Mouse (Mus musculus) G1E (cell line): ENCODE measurements around the gene Gm12830. TPM values are rescaled to one million over a fixed set of nuclear protein-coding genes. Genes with fewer than 3 reads are reported as not detected.

Experiments
- ATAC-seq: 2 replicates; pipeline ENCODE4 v1.8.0; 2016; ENCODE audit warnings: mild to moderate bottlenecking; ENCODE audit not compliant: insufficient number of reproducible peaks, poor library complexity, low FRiP score, severe bottlenecking; ENCODE audit errors: extremely low read depth
- DNase-seq: peaks from one replicate; pipeline ENCODE4 v3.0.0; 2012; ENCODE audit warnings: low spot score
- H3K27me3 ChIP-seq: 2 replicates; pipeline ENCODE4 v1.6.1; 2012; ENCODE audit warnings: mild to moderate bottlenecking, low read length, inconsistent platforms; ENCODE audit not compliant: insufficient read depth
- H3K36me3 ChIP-seq: replicated peaks from 2 replicates; pipeline ENCODE3; 2012; ENCODE audit warnings: mild to moderate bottlenecking, inconsistent platforms
- H3K4me1 ChIP-seq: 2 replicates; pipeline ENCODE4 v1.6.1; 2012; ENCODE audit warnings: low read depth, low read length, inconsistent platforms, mixed read lengths; ENCODE audit not compliant: insufficient read depth
- H3K4me3 ChIP-seq: 2 replicates; pipeline ENCODE4 v1.5.1; 2012; ENCODE audit warnings: low read depth, mild to moderate bottlenecking, inconsistent platforms, low read length, moderate library complexity, mixed read lengths
- H3K9me3 ChIP-seq: replicated peaks from 2 replicates; pipeline ENCODE4 v1.6.1; 2012; ENCODE audit warnings: inconsistent platforms
- CTCF ChIP-seq: IDR thresholded peaks from 2 replicates; pipeline ENCODE4 v1.5.1; 2012; ENCODE audit warnings: low read depth, low read length, inconsistent platforms, mixed read lengths
- GATA1 ChIP-seq: IDR thresholded peaks from 2 replicates; pipeline ENCODE4 v1.6.1; 2012; ENCODE audit warnings: borderline replicate concordance, low read length, inconsistent platforms, mixed read lengths
- GATA2 ChIP-seq: IDR thresholded peaks from 2 replicates; pipeline ENCODE4 v1.6.1; 2012; ENCODE audit warnings: low read depth, low read length, inconsistent platforms, borderline replicate concordance
- POLR2AphosphoS5 ChIP-seq: IDR thresholded peaks from 2 replicates; pipeline ENCODE4 v1.6.1; 2012; ENCODE audit warnings: low read depth, low read length, inconsistent platforms; ENCODE audit not compliant: insufficient replicate concordance
- TAL1 ChIP-seq: conservative IDR thresholded peaks from 2 replicates; pipeline ENCODE4 v1.6.1; 2012; ENCODE audit warnings: low read depth, low read length, inconsistent platforms, mixed read lengths
- polyA plus RNA-seq: library from polyadenylated mRNA; stranded (reverse); fragments of >175 nt; gene quantifications from 2 replicates; pipeline ENCODE4 v1.2.3, GENCODE M21; 2012
- total RNA-seq, 2 experiments: library from RNA; stranded (forward) in 1 of 2; stranded (reverse) in 1 of 2; fragments of 200-1000 nt in 1 of 2; fragments of >200 nt in 1 of 2; fragmentation: Nextera tagmentation in 1 of 2; gene quantifications; 2 replicates each; pipeline ENCODE4 v1.2.3; 2014 to 2017

Gene Gm12830
- total and polyA plus RNA-seq, 3 experiments, result 0.05 TPM; not detected in 2

DNA sequence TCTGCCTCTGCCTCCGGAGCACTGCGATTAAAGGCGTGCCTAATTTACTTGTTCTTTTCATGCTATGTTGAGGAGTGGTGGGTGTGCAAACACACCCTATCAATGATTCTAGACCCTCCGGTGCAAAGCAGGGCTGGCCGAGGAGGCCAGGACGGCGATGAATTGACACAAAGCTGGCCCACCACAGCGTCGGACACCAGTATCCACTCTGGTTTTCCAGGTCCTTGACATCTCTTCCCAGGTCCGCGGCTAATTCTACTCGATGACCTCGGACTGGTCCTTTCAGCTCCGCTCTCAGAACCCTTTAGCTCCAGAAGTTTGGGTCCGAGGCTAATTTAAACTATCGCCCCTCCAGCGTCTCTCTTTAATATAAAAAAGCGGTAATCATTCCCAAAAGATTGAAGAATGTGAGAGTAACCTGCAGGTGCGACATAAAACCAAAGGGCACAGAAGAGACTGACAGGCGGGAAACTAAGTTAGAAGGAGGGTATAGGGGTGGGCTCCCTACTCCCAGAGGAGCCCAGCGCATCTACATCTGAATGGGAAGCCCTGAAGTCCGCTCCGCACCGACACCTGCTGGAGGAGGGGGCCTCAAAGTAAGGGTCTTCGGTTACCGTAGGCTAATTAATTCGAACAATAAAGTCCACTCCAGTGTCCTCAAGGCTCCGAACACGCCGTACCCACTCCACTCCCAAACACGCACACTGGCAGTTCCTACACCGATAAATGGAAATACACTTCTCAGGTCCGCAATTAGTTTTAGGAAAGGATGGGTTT is 79.5 kb downstream of the Gm12830 start:
- no peak for TF ChIP-seq GATA1
- TF ChIP-seq GATA2, result no peak
- no peak for TF ChIP-seq CTCF
- TF ChIP-seq TAL1, result no peak
- TF ChIP-seq POLR2AphosphoS5, result no peak
- H3K4me1 ChIP-seq, result no peaks in the 10 kb centered on the region
- ATAC-seq, result no peak
- no peak for DNase-seq
- peaks cover 13% of the 10 kb centered on the region; the same call in 1 of the 2 replicates for H3K27me3 ChIP-seq
- no peaks in the 10 kb centered on the region; the same call in 1 of the 2 replicates for H3K9me3 ChIP-seq
- H3K4me3 ChIP-seq, result no peak overlapping the region
- H3K36me3 ChIP-seq, result no peaks in the 10 kb centered on the region

DNA sequence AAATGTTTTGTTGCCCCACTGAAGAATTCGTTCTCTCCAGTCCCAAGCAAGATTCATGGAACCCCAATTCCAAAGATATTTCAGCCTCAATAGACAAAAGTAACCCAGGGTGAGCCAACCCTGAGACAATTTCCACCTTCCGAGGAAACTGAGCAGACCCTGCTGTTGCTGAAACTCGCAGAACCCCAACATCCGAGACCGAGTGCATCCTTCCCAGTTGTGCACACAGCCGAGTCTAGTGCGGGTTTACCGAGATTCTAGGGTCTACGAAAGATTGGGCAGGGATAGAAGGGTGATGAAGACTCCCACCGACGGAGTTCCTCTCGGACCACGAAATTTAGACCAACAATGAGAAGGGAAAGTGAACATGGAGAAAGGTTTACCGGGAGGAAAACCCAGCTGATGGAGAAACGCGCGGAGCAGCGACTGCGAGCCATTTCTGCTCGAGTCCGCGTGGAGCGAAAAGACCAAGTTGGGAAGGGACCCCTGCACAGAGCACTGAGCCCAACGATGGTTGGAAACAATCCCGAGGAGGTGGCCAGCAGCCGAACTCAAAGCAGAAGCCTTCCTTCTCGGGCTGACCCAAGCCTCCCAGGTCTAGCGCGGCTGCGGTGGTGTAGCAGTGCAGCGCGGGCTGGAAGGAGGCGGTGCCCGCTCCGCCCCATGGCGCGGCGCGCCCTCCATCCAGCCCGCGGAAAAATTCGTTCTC is 80.3 kb downstream of the Gm12830 start:
- no peak for ATAC-seq
- peaks cover under 1% of the 10 kb centered on the region for H3K9me3 ChIP-seq
- H3K4me1 ChIP-seq, result no peaks in the 10 kb centered on the region
- no peaks in the 10 kb centered on the region for H3K36me3 ChIP-seq
- DNase-seq, result no peak
- TF ChIP-seq TAL1 (no peak), GATA2 (no peak), POLR2AphosphoS5 (no peak), CTCF (no peak), GATA1 (no peak)
- H3K27me3 ChIP-seq, result peaks cover 13% of the 10 kb centered on the region; the same call in 1 of the 2 replicates
- no peak overlapping the region for H3K4me3 ChIP-seq

DNA sequence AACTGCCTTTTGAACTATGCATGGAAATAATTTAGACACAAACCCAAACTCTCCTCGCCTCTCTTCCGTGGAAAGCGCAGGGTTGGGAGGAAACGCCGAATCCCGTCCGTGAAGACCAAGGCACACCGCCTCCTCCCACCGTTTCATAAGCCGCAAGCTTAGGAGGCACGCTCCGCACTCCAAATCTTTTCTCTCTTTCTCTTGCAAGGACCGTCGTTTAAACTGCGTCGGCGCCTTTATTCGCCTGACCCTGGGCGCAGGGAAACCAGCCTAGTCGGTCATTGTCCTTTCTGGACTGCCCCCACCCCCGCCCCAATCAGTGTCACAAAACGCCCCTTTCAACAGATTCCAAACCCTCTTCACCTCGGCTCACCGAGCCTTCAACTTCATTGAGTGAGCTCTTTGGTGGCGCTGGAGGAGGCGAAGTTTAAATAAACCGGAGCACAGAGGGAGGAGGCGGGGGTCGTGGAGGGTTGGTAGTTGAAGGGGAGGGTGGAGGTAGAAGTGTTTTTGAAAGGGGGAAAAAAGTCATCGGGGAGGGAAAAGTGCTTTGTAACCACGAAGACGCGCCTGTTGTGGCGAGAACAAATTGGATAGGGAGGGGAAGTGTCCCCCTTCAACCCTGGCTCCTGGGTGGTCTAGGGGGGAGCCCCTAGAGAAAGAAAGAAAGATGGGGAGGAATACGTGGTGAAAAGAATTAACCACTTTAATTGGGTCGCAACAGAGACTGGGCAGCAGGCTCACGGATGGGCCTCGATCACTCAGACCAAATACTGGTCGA is 81.3 kb downstream of the Gm12830 start:
- TF ChIP-seq GATA1 (no peak), GATA2 (no peak), CTCF (no peak), TAL1 (no peak), POLR2AphosphoS5 (no peak)
- Histone ChIP-seq H3K27me3 (peaks cover 17% of the 10 kb centered on the region; the same call in 1 of the 2 replicates), H3K4me1 (no peaks in the 10 kb centered on the region), H3K36me3 (no peaks in the 10 kb centered on the region), H3K4me3 (no peak overlapping the region), H3K9me3 (peaks cover 11% of the 10 kb centered on the region)
- no peak for ATAC-seq
- no peak for DNase-seq

DNA sequence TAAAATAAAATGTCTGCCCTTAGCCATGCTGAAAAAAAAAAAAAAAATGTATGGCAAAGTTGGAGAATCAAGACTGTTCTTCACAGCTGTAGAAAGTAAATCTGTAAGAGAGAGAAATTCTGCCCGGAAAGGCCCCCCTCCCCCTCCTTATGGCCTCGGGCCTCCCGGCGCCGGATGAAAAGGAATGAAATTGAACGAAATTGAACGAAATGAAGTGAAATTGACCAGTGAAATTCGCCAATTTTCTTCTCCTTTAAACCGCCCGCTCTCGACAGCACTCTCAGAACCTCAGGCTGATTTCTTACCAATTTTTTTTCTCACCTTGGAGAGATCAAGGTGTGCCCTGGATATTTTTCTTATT is 81.9 kb downstream of the Gm12830 start:
- no peaks in the 10 kb centered on the region for H3K36me3 ChIP-seq
- peaks cover 17% of the 10 kb centered on the region; the same call in 1 of the 2 replicates for H3K27me3 ChIP-seq
- H3K9me3 ChIP-seq, result peaks cover 17% of the 10 kb centered on the region
- ATAC-seq (no peak), DNase-seq (no peak)
- H3K4me1 ChIP-seq, result no peaks in the 10 kb centered on the region; the same call in 1 of the 2 replicates
- H3K4me3 ChIP-seq, result no peak overlapping the region
- no peak for TF ChIP-seq POLR2AphosphoS5
- no peak for TF ChIP-seq GATA2
- TF ChIP-seq TAL1, result no peak
- TF ChIP-seq CTCF, result no peak
- TF ChIP-seq GATA1, result no peak

DNA sequence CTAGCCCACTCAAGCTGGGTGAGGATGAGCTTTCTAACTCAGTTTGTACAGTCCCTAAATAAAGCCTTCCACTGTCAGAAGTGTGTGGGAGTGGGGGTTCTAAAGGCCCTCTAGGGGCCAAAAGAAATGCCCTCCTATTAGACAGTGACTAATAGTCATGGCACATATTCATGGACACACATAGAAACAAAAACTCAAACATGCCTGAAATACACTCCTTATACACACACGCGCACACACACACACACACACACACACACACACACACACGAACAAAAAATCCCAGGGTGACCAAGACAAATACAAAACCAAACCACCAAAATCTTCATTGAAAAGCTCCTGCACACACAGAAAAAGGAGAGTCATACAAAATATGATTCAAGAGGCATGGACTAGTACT is 84.0 kb downstream of the Gm12830 start:
- TF ChIP-seq GATA2, result no peak
- TF ChIP-seq CTCF, result no peak
- no peak for TF ChIP-seq POLR2AphosphoS5
- no peak for TF ChIP-seq TAL1
- no peak for TF ChIP-seq GATA1
- H3K4me3 ChIP-seq, result no peak overlapping the region
- ATAC-seq (no peak), DNase-seq (no peak)
- peaks cover 17% of the 10 kb centered on the region; the same call in 1 of the 2 replicates for H3K27me3 ChIP-seq
- peaks cover 8% of the 10 kb centered on the region for H3K4me1 ChIP-seq
- H3K36me3 ChIP-seq, result no peaks in the 10 kb centered on the region
- H3K9me3 ChIP-seq, result peaks cover 27% of the 10 kb centered on the region

Other genes starting within 250 kb of the Gm12830 start
- 0.38 TPM in 1 of 2 replicates, not detected in the other for gene Foxd2, start 87.2 kb downstream of the Gm12830 start, total RNA-seq (2014; fragmentation: Nextera tagmentation)
- gene Foxd2, start 87.2 kb downstream of the Gm12830 start, total RNA-seq (2017), result 0.60 and 0.81 TPM in 2 replicates
- gene Foxd2, start 87.2 kb downstream of the Gm12830 start, polyA plus RNA-seq, result 2.1 and 3.4 TPM in 2 replicates
- not detected in 2 replicates for gene Foxe3, start 104.3 kb downstream of the Gm12830 start, total RNA-seq (2014; fragmentation: Nextera tagmentation)
- not detected in 2 replicates for gene Foxe3, start 104.3 kb downstream of the Gm12830 start, total RNA-seq (2017)
- gene Foxe3, start 104.3 kb downstream of the Gm12830 start, polyA plus RNA-seq, result not detected in 2 replicates
- 27.8 and 47.3 TPM in 2 replicates for gene Cmpk1, start 165.5 kb downstream of the Gm12830 start, total RNA-seq (2014; fragmentation: Nextera tagmentation)
- gene Cmpk1, start 165.5 kb downstream of the Gm12830 start, total RNA-seq (2017), result 104 and 132 TPM in 2 replicates
- 39.9 TPM in 2 replicates for gene Cmpk1, start 165.5 kb downstream of the Gm12830 start, polyA plus RNA-seq
- gene Stil, start 178.4 kb downstream of the Gm12830 start, total RNA-seq (2014; fragmentation: Nextera tagmentation), result 93.1 and 94.3 TPM in 2 replicates
- gene Stil, start 178.4 kb downstream of the Gm12830 start, total RNA-seq (2017), result 19.9 and 26.0 TPM in 2 replicates
- 2.8 and 4.0 TPM in 2 replicates for gene Stil, start 178.4 kb downstream of the Gm12830 start, polyA plus RNA-seq
- 155 and 174 TPM in 2 replicates for gene Tal1, start 234.7 kb downstream of the Gm12830 start, total RNA-seq (2014; fragmentation: Nextera tagmentation)
- gene Tal1, start 234.7 kb downstream of the Gm12830 start, total RNA-seq (2017), result 155 and 166 TPM in 2 replicates
- gene Tal1, start 234.7 kb downstream of the Gm12830 start, polyA plus RNA-seq, result 239 and 262 TPM in 2 replicates